Mouse (Mus musculus): ENCODE data around the gene Kncn.

DNA sequence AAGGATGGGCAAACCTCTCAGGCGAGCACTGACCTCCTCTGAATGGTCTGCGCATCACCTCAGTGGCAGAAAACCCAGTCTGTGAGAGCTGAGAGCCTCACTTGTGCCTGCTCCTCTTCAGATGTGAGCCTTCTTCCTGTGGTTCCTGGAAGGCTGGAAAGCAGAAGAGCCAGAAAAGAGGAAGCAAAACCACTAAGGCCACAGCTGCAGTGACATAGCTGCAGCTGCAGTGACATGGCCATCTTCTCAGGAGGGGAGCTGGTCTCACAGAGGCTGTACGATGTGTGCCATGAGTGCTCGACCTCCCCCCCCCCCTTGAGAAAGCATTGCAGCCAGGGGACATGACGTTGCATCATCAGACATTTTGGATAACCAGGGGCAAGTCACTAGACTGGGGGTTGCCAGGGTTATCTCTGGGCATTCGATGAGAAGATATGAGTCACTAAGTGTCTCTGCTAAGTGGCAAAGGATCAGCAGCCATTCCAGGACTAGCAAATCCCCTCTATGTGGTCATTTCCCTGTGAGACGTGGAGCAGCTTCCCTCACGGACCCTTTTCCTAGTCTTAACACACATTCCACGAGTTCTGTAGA lies 26.8 kb upstream of the Kncn start:
- TF ChIP-seq CTCF (conservative IDR thresholded peaks at IDR 0.05; ENCODE audit: low read length) (no peak), POU5F1 (IDR thresholded peaks at IDR 0.05; ENCODE audit: borderline replicate concordance, low read length) (no peak)
